Mouse (Mus musculus) CD4-positive, CD25-positive, alpha-beta regulatory T cell, adult 2 months (primary cell): ENCODE measurements around the gene Fbxw7.
A peak's percentile ranks its signal among the peaks of the same experiment; 100 is the strongest.

ENCODE experiments used
- DNase-seq: peaks from one replicate; pipeline ENCODE4 v3.0.0-alpha.2; 2012; ENCODE audit warnings: low read depth, low spot score

The Fbxw7 gene

DNA sequence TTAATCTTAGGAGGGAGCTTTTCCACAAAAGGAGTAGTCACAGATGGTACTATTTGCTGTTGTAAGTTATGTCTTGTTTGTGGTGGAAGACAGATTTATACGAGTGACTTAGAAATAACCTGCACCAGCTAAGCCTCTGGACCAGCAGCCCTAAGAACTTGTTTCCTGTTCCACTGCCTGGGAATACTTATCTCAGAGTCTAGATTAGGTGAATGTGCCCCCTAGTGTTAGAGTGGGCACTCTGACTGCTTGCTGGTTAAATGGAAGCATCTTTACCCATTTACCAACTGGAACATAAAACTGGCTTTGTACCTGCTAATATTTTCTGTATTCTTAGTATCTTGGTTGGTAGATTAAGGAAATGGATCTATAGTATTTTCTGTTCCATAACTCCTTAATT, 74.6 kb downstream of the Fbxw7 start:
- DNase-seq: peak; percentile 46

GRCm38 (mm10) chr3:84890983-84891382, 75.9 kb downstream of the Fbxw7 start:
- DNase-seq: no peak

DNA sequence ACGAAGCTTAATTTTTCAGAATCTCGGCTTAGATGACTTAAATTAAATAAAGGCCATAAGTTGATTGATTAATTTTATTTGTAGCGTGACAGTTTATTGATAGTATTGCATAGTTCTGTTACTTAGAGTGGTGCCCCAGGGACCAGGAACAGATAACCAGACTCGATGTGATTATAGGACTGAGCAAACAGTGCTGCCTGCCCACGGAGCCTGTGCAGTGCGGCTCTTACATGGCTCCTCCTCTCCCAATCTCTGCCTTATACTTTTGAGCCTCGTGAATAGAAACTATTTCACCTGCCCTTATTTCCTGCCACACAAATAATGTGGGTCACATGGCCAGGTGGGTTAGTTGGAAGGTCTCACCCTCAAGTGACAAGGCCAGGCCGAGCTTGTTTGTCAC, 82.9 kb downstream of the Fbxw7 start:
- DNase-seq: no peak

DNA sequence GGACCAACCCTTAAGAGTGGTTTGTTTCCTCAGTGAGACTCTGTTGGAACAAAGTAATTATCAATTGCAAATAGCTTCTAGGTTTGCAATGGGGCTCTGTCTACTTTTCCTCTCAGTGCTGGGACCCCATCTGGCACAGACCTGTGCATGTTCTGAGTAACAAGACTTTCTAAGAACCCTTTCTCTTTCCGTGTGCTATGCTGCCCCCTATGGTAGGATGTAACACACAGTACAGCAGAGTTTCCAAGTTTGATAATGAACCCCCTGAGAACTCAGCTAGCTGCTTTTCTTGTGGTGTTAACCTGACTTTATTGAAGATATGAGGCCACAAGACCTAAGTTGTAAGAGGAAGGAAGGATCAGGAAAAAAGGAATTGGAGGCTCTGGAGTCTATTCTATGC, 91.5 kb downstream of the Fbxw7 start:
- DNase-seq: peak; percentile 73

- no peak for DNase-seq
These were observed 99.2 kb downstream of the Fbxw7 start for GRCm38 (mm10) chr3:84914284-84914683.

DNA sequence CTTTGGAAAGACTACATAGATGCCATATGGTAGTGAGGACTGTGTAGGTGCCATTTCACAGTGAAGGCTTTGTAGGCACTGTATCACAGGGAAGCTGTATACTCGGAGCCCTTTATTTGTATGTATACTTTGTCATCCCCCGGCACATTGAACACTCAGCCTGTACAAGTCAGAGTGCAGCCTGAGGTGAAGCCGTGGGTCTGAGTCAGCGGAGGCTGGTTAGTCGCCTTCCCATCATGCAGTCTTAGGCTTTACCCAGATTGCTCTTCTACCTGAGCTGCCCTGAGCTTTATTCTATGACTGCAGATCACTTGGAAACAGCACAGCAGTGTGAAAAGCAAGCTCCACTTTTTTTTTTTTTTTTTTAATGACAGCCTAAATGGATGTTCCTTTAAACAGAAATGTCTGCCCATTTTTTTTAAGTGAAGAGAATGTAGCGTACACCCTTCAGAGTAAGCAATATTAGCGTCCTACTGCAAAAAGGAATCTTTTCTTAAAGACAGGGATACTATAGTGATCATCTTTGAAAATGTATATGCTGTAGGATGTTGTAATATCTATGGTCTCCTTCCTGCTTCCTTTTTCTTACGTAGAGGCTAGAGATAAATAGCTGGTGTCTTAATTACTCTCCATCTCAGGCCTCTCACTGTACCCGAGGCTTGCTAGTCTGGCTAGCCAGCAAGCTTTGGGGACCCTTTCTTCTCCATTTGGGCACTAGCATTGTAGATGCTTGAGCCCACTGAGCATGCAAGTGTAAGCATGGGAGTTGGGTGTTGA, 103.0 kb downstream of the Fbxw7 start:
- DNase-seq: no peak

- peak; percentile 24 for DNase-seq
These were observed 106.8 kb downstream of the Fbxw7 start for GRCm38 (mm10) chr3:84921704-84922420.

DNA sequence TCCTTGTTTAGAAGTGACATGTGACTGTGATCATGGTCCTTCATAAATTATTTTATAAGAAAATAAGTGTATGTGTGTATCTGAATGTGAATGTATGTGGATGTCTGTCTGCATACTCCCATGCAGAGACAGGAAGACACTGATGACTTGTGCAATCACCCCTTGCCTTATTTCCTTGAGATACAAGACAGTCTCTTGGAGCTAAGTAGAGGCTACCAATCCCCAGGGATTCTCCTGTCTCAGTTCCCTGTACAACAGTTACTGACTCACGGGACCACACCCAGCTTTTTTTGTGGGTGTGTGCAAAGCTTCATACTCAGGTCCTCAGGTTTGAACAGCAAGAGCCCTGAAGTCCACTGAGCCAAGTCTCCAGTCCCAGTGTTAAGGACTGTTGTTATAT, 108.2 kb downstream of the Fbxw7 start:
- no peak for DNase-seq

- DNase-seq: no peak
These were observed 108.6 kb downstream of the Fbxw7 start for GRCm38 (mm10) chr3:84923670-84924069.

DNA sequence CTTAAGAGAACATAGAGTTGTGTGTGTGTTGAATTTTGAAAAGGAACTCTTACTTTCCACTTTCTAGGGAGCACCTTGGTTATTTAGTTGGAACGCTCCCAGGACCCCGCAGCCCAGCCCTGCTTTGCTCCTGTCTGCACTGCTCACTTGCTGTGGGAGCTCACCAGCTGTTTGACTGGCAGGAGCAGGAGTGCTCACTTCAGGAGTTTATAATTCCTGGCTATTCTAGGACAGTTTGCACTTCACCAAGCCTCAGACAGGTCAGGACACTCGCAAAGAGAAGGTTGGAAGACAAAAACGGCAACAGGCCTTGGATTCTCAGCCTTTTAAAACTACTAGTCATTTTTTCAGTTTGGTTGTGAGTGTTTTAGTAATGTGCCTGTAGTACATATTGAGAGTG, 110.2 kb downstream of the Fbxw7 start:
- no peak for DNase-seq

GRCm38 (mm10) chr3:84926140-84926539, 111.1 kb downstream of the Fbxw7 start:
- no peak for DNase-seq

- no peak for DNase-seq
These were observed 112.2 kb downstream of the Fbxw7 start for GRCm38 (mm10) chr3:84927168-84927794.

DNA sequence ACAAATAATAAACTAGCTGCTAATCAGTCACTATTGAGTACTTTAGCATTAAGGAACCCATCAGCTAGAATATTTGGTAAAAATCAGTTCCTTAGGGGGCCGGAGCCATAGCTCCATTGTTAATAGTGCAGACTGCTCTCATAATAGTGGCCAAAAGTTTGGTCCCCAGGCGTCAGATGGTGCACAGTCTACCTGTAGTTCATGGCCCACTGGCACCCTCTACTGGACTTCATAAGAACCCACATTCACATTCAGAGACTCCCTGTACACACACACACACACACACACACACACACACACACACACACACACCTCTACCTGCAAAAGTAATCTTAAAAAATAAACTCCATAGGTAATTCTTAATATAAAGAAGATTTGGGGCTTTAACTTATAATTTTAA, 112.8 kb downstream of the Fbxw7 start:
- peak; percentile 17 for DNase-seq

GRCm38 (mm10) chr3:84929171-84929570, 114.1 kb downstream of the Fbxw7 start:
- DNase-seq: no peak

GRCm38 (mm10) chr3:84930683-84931082, 115.6 kb downstream of the Fbxw7 start:
- DNase-seq: no peak

- DNase-seq: no peak
These were observed 120.7 kb downstream of the Fbxw7 start for GRCm38 (mm10) chr3:84935729-84936128.

- peak; percentile 29 for DNase-seq
These were observed 121.2 kb downstream of the Fbxw7 start for GRCm38 (mm10) chr3:84936252-84936651.

DNA sequence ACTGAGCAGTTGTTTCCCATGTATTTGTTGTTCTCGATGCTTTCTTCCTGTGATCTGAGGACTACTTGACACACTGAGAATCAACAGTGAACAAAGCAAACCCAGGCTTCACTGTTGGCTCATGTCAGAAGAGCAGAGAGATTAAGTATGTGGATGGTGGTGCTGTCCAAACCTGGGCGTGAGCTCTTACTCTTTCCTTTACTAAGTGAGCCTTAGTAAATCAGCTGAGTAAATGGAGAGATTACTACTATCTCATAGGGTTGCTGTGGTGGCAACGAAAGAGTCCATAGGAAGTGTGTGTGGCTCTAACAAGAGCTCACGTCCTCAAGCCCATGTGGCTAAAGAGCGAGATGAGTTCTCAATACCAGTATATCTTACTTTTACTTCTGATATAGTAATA, 121.9 kb downstream of the Fbxw7 start:
- no peak for DNase-seq

GRCm38 (mm10) chr3:84937360-84938355, 122.6 kb downstream of the Fbxw7 start:
- DNase-seq: no peak

- no peak for DNase-seq
These were observed 129.9 kb downstream of the Fbxw7 start for GRCm38 (mm10) chr3:84944933-84945332.

DNA sequence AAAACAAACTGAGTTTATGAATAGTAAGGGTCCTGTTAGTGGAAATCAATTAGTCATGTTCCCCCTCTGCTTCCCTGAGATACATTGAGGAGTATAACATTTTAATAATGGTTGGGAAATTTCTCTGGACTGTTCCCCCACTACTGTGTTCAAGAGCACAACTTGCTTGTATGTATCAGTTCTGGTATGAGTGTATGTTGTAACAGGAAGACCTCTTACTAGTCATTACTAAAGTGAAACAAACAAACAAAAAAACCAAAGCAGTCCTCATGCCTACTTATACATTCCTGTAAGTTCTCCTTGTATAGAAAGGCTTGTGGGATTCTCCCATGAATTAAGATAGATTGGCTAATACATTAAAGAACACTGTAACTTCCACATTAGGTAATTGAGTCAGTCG, 131.3 kb downstream of the Fbxw7 start:
- no peak for DNase-seq
